Mouse (Mus musculus): ENCODE measurements around the gene Nupl1.

Gene Nupl1

DNA sequence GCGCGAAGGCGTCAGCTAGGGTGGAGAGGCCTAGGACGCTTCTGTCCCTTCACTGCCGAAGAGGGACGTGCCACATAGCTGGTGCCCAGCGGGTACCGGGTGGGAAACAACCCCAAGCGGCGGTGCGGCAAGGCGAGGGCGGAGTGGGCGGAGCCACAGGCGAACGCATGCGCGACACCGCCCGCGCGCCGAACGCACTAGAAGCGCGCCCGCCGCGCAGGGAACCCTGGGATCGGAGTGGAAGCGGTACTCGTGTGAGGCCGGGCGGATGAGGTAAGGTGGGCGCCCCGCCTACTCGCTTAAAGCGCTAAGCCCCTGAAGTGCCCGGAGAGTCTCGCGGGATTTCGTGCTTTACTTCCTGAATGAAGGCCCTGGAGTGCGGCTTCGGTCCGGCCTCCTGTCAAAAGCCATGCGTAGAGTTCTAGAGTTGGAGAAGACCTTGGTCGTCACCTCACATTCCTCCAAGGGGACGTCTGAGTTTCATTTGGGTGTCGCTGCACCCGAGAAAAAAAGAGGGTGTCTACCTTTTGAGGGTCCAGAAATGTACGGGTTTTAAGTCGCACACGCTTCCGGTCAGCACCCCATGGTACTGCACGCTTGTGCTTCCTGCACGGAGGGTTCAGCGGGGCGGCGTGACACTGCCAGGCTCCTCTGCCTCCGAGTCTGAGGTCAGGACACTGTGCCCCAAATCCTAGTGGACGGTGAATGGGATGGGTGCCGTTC, at the start of gene Nupl1, which contains the start of gene Gm49336:
Gene Nupl1, minus strand, starts transcription at position 151 of the 723 bp plus-strand sequence.
Gene Gm49336, minus strand, starts transcription at position 227 of the 723 bp plus-strand sequence.
- peak; percentile 99 for DNase-seq (ENCODE audit: low spot score)

DNA sequence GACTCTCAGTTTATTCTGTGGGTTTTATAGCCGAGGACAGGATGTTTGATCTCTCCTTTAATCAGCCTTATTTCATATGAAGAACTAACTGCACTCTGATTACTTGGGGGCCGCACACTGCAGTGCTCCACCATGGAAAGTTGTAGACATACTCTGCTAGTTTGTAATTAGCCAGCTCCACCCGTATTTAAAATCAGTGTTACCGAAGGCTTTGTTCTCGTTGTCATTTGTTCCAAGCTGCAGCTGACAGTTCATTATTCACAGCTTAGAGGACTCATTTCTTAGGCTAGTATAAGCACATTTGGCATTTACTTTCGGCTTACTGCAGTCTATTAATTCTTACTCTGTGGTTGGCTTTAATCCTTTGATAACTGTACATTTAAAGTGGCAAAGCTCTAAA, 49.8 kb upstream of the Nupl1 start:
- DNase-seq (ENCODE audit: low spot score), result no peak

DNA sequence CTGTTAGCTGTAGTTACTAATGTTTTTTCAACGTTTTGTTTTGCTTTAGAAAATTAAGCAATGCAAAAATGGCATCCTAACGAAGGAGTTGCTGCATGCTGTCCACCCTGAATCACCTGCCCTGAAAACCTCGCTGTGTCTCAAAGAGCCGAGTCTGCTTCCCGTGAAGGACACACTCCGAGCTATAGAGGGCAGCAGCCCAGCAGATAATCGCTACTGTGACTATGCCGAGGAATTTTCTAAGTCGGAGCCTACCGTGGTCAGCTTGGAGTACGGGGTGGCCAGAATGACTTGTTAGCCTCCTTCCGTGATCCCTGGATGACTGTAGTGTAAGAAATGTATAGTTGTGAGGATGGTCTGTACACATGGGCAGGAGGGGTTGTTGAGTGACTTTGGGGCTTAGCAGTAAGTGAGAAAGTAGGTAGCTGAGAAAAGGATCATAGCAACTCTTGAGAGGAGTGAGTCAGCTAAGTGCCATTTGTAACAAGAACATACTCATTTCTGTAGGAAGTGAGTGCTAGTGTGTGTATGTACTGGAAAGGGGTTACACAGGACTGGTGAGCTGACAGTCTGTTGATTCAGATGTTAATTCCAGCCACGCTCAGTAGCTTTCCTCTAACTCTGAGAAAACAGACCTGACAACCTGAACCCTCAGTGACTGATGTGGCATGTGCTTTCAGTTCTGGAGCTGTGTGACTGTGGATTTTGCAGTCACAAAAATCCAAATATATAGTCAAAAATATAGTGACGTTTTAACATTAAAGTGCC, 49.2 kb upstream of the Nupl1 start:
- no peak for DNase-seq (ENCODE audit: low spot score)

DNA sequence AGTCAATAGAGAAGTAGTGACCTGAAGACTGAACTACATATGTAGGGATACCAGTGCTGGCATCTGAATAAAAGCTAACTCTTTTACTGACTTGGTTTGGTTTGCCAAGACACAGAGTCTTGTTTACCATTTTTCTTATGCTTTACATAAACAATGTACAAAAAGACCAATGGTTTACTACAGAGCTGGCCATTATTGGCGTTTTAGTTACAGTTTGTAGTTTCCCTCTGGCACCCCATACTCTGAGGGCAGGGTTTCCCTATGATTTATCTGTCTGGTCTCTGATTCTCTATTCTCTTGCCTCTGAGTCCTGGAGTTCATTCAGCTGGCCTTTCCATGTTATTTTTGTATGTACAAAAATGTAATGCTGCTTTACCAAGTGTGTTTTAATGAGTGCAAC, 44.3 kb upstream of the Nupl1 start:
- no peak for DNase-seq (ENCODE audit: low spot score)

GRCm38 (mm10) chr14:60290363-60290762, 39.1 kb upstream of the Nupl1 start:
- DNase-seq (ENCODE audit: low spot score), result no peak

GRCm38 (mm10) chr14:60286194-60286863, 35.1 kb upstream of the Nupl1 start:
- DNase-seq (ENCODE audit: low spot score), result no peak

- no peak for DNase-seq (ENCODE audit: low spot score)
These were observed 24.4 kb upstream of the Nupl1 start for GRCm38 (mm10) chr14:60275301-60276276.

DNA sequence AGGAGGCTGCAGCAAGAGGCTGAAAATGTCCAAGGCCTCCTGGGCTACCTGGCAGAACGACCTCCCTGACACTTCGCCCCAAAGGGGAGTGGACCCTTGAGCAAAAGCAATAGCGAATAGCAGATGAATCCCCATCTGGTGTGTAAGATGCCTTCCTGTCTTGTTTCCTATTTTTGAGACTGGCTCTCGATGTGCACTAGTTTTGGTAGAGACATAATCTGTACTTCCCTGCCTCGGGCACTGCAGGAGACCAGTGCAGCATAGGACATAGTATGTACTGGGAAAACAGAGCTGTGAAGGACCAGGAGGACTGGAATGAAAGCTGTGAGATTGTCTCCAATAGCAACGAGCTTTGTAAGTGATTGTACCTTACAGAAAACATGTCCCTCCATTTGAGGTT, 22.1 kb upstream of the Nupl1 start:
- DNase-seq (ENCODE audit: low spot score), result no peak

DNA sequence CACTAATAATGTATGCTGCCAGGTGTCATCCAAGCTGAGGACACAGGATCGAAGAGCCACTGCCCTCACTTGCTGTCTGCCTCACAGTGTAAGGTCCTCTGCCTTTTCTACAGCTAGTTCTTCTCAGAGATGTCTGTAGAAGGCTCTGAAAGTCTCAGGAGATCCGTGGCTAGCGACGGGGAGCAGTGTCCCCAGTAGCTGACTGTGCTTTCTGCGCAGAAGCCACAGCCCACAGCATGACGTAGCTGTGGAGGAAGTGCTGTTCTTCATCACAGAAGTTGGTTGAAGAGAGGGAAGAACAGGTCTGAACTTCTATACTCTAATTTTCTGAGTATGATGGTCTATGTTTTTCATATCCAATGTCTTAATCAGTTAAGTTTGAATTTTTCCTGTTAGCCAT, 18.1 kb upstream of the Nupl1 start:
- DNase-seq (ENCODE audit: low spot score), result peak; percentile 72

GRCm38 (mm10) chr14:60264990-60265876, 14.0 kb upstream of the Nupl1 start, which contains the start of gene Mtmr6:
Gene Mtmr6 (plus strand): TSS chr14:60265228.
- DNase-seq (ENCODE audit: low spot score), result peak; percentile 95

DNA sequence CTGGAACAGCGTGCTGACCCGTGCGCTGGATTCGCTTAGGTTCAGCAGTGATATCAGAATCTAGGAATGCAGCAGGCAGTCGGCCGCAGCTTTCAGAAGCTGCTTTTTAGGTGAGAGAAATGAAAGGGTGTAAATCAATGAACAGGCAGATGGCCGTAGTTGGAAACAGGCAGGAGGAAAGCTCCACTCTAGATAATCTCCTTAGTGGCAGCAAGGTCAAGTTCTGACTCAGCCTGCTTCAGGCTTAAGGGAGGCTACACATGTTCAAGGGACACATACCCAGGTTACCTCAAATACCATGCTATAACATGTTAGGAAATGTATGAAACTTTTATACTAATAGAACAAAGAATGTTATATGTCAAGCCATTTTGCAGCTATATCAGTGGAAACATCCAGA, 11.1 kb upstream of the Nupl1 start:
- DNase-seq (ENCODE audit: low spot score), result no peak

DNA sequence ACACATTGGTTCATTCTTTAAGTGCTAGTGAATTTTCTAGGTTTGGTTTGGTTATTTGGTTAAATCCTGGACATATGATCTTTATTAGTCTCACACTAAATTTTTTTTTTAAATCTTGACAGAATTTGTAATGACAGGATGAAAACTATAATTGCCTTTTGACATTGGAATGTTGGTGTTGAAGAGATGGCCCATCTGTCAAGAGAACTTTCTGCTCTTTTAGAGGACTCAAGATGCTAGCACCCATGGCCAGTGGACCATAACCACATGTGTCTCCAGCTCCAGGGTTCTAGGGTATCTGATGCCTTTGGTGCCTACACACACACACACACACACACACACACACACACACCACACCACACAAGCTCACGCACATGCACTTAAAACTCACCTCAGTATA, 6.6 kb upstream of the Nupl1 start:
- DNase-seq (ENCODE audit: low spot score), result no peak

GRCm38 (mm10) chr14:60257101-60257500, 5.9 kb upstream of the Nupl1 start:
- no peak for DNase-seq (ENCODE audit: low spot score)

- DNase-seq (ENCODE audit: low spot score), result no peak
These were observed 5.1 kb upstream of the Nupl1 start for GRCm38 (mm10) chr14:60256356-60256755.

GRCm38 (mm10) chr14:60254774-60255173, 3.5 kb upstream of the Nupl1 start:
- no peak for DNase-seq (ENCODE audit: low spot score)

DNA sequence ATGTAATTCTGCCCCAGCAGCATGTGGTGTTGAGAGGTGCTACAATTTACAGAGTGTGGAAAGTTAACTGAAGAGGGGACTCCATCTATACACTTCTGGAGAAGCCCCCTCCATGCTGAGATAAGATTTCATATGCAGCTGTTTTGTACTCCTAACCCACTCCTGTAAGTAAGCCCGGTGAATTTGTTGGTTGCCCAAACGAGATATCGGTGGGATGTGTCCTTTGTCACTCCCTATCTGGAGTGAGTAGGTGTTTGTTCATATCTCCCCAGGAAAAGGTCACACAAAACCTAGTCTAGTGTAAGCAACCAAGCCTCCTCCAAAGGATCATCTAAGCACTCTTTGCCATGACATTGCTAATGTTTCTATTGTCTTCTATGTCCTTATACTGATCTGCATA, 2.2 kb upstream of the Nupl1 start:
- DNase-seq (ENCODE audit: low spot score), result no peak

DNA sequence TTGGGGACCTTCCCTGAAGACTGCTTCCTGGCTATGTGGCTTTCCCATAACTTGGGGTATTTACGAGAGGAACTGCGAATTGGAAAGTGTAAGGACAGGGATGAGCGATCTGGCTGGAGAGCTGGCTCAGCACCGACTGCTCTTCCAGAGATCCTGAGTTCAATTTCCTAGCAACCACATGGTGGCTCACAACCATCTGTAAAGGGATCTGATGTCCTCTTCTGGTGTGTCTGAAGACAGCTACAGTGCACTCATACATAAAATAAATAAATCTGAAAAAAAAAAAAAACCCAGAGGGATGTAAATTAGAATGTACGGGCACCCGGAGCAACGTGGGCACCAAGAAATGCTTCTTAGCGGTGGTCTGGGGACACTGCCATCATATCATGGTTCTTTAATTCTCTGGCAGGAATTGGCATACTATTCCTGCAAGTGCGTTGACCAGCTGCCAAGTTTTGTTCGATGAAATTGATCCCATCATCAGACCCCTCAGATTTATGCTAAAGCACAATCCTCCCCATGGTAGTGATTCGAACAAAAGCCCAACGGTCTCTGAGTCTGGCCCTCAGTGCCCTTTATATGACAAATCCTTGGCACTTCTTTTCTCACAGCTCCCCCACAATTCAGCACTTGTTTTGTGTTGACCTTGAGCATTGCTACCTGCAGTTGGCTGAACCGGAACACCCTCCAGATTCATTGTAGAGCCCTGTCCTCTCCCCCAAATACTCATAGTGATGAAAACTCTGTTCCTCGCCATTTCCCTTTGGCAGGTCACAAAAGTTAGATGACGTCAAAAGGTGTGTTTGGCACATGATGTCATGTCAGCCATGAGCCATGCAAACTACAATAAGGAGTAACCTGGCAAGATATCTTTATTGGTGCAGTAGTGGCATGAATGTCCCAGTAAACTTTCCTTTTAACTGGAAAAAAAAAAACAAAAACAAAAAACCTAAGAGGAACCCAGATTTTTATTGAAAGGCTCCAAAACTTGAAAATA, 1.1 kb upstream of the Nupl1 start:
- DNase-seq (ENCODE audit: low spot score), result no peak

GRCm38 (mm10) chr14:60250879-60251278, 352 bp downstream of the Nupl1 start:
- DNase-seq (ENCODE audit: low spot score), result no peak

- DNase-seq (ENCODE audit: low spot score), result no peak
These were observed 865 bp downstream of the Nupl1 start for GRCm38 (mm10) chr14:60250366-60250765.
